Mouse (Mus musculus): Measurements from ENCODE around the gene Olfr926.
"Not testable (repeated sequence)": the region's sequence is repeated elsewhere in the genome, so short reads cannot be mapped to it uniquely, and the experiment has no call there.

The Olfr926 gene

GRCm38 (mm10) chr9:38876826-38877225 is at the start of gene Olfr926:
Gene Olfr926 (plus strand): TSS chr9:38877126.
- DNase-seq (ENCODE audit: extremely low spot score, low spot score), result no peak

DNA sequence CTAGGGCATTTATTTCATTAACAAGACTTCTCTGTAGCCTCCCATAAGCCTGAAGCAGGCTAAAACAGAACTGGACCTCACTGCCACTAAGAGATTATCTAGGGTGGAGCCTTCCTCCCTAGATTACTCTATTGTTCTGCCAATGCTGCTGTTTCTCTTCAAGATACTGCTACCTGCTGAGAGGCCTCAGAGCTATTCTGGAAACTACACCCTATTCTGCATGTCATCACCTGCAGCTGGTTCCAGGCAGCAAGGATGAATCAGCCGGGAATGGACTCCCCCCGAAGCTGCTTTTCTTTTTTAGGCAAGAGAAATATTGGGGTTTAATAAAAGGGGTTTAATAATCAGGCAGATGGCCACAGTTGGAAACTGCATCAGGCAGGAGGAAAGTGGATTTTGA is 43.9 kb upstream of the Olfr926 start:
- DNase-seq (ENCODE audit: extremely low spot score, low spot score), result no peak

GRCm38 (mm10) chr9:38844149-38844548 is 32.8 kb upstream of the Olfr926 start, which contains the start of gene Olfr924:
Gene Olfr924 (plus strand): TSS chr9:38844449.
- no peak for DNase-seq (ENCODE audit: extremely low spot score, low spot score)

- no peak for DNase-seq (ENCODE audit: extremely low spot score, low spot score)
These were observed 22.2 kb upstream of the Olfr926 start, which contains the start of gene Olfr26 for GRCm38 (mm10) chr9:38854760-38855159. Gene Olfr26 (plus strand): TSS chr9:38855060.

DNA sequence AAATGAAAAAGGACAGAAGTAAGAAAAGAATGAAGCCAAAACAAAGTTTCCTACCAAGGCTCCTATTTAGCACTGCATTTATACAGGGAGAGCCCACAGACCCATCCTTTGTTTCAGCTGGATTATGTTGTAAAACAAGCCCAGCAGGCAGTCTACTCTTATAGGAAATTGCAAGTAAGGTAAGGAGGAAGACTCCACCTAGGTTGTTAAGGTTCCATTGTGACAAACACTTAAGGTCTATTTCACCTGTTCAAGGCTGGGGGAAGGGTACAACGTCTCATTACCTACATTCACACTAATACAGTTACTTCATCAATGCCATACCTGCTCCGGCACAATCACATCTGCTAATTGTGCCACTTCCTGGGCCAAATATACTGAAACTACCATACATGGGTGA is 2.0 kb upstream of the Olfr926 start:
- not testable (repeated sequence) for DNase-seq (ENCODE audit: extremely low spot score, low spot score)

Data from neural tube, embryonic 10.5 days (tissue).